Mouse (Mus musculus): Measurements from ENCODE around the gene Adat3. TPM values are rescaled to one million over a fixed set of nuclear protein-coding genes. Genes with fewer than 3 reads are reported as not detected.

The Adat3 gene
- total and polyA plus RNA-seq, 3 experiments = 1.6 to 19.4 TPM; not detected in 1

GRCm38 (mm10) chr10:80584045-80584488 is 18.6 kb upstream of the Adat3 start:
- peaks cover 83% of the 10 kb centered on the region for H3K36me3 ChIP-seq (replicated peaks)
- H3K4me1 ChIP-seq (ENCODE audit: insufficient read depth, low read depth, low read length) = peaks cover 87% of the 10 kb centered on the region
- TF ChIP-seq CTCF (IDR thresholded peaks at IDR 0.05; ENCODE audit: low read depth, low read length) = no peak
- TF ChIP-seq TAL1 (conservative IDR thresholded peaks at IDR 0.05; ENCODE audit: low read depth, low read length) = no peak
- no peak for TF ChIP-seq GATA2 (IDR thresholded peaks at IDR 0.05; ENCODE audit: borderline replicate concordance, low read depth, low read length)
- TF ChIP-seq POLR2AphosphoS5 (IDR thresholded peaks at IDR 0.05; ENCODE audit: insufficient replicate concordance, low read depth, low read length) = no peak
- no peak for TF ChIP-seq GATA1 (IDR thresholded peaks at IDR 0.05; ENCODE audit: borderline replicate concordance, low read length)
- DNase-seq (ENCODE audit: low spot score) (no peak), ATAC-seq (ENCODE audit: extremely low read depth, insufficient number of reproducible peaks, low FRiP score, poor library complexity, severe bottlenecking) (no peak)
- no peaks in the 10 kb centered on the region for H3K9me3 ChIP-seq (replicated peaks)
- H3K27me3 ChIP-seq (ENCODE audit: insufficient read depth, low read length) = no peaks in the 10 kb centered on the region
- H3K4me3 ChIP-seq (ENCODE audit: low read depth, low read length) = 0 out of 2 replicates have a peak overlapping the region, but pooled peaks have one; percentile 14

GRCm38 (mm10) chr10:80584642-80585552 is 17.8 kb upstream of the Adat3 start:
- Histone ChIP-seq H3K4me3 (ENCODE audit: low read depth, low read length) (no peak overlapping the region; the same call in 1 of the 2 replicates), H3K4me1 (ENCODE audit: insufficient read depth, low read depth, low read length) (peaks cover 85% of the 10 kb centered on the region), H3K36me3 (replicated peaks) (peaks cover 84% of the 10 kb centered on the region), H3K9me3 (replicated peaks) (no peaks in the 10 kb centered on the region), H3K27me3 (ENCODE audit: insufficient read depth, low read length) (no peaks in the 10 kb centered on the region)
- ATAC-seq (ENCODE audit: extremely low read depth, insufficient number of reproducible peaks, low FRiP score, poor library complexity, severe bottlenecking) (no peak), DNase-seq (ENCODE audit: low spot score) (no peak)
- TF ChIP-seq CTCF (IDR thresholded peaks at IDR 0.05; ENCODE audit: low read depth, low read length) (no peak), POLR2AphosphoS5 (IDR thresholded peaks at IDR 0.05; ENCODE audit: insufficient replicate concordance, low read depth, low read length) (no peak), GATA1 (IDR thresholded peaks at IDR 0.05; ENCODE audit: borderline replicate concordance, low read length) (no peak), GATA2 (IDR thresholded peaks at IDR 0.05; ENCODE audit: borderline replicate concordance, low read depth, low read length) (no peak), TAL1 (conservative IDR thresholded peaks at IDR 0.05; ENCODE audit: low read depth, low read length) (no peak)

GRCm38 (mm10) chr10:80585581-80585980 is 17.1 kb upstream of the Adat3 start:
- Histone ChIP-seq H3K27me3 (ENCODE audit: insufficient read depth, low read length) (no peaks in the 10 kb centered on the region), H3K4me3 (ENCODE audit: low read depth, low read length) (no peak overlapping the region; the same call in 1 of the 2 replicates), H3K36me3 (replicated peaks) (peaks cover 81% of the 10 kb centered on the region), H3K4me1 (ENCODE audit: insufficient read depth, low read depth, low read length) (peaks cover 84% of the 10 kb centered on the region), H3K9me3 (replicated peaks) (no peaks in the 10 kb centered on the region)
- ATAC-seq (ENCODE audit: extremely low read depth, insufficient number of reproducible peaks, low FRiP score, poor library complexity, severe bottlenecking) (no peak), DNase-seq (ENCODE audit: low spot score) (no peak)
- TF ChIP-seq POLR2AphosphoS5 (IDR thresholded peaks at IDR 0.05; ENCODE audit: insufficient replicate concordance, low read depth, low read length) (no peak), TAL1 (conservative IDR thresholded peaks at IDR 0.05; ENCODE audit: low read depth, low read length) (no peak), CTCF (IDR thresholded peaks at IDR 0.05; ENCODE audit: low read depth, low read length) (no peak), GATA1 (IDR thresholded peaks at IDR 0.05; ENCODE audit: borderline replicate concordance, low read length) (no peak), GATA2 (IDR thresholded peaks at IDR 0.05; ENCODE audit: borderline replicate concordance, low read depth, low read length) (no peak)

GRCm38 (mm10) chr10:80586407-80587304 is 16.0 kb upstream of the Adat3 start:
- TF ChIP-seq TAL1 (conservative IDR thresholded peaks at IDR 0.05; ENCODE audit: low read depth, low read length) = no peak
- no peak for TF ChIP-seq CTCF (IDR thresholded peaks at IDR 0.05; ENCODE audit: low read depth, low read length)
- no peak for TF ChIP-seq GATA1 (IDR thresholded peaks at IDR 0.05; ENCODE audit: borderline replicate concordance, low read length)
- TF ChIP-seq GATA2 (IDR thresholded peaks at IDR 0.05; ENCODE audit: borderline replicate concordance, low read depth, low read length) = no peak
- H3K9me3 ChIP-seq (replicated peaks) = no peaks in the 10 kb centered on the region
- ATAC-seq (ENCODE audit: extremely low read depth, insufficient number of reproducible peaks, low FRiP score, poor library complexity, severe bottlenecking) (no peak), DNase-seq (ENCODE audit: low spot score) (no peak)
- H3K4me3 ChIP-seq (ENCODE audit: low read depth, low read length) = no peak overlapping the region; the same call in 1 of the 2 replicates
- no peaks in the 10 kb centered on the region for H3K27me3 ChIP-seq (ENCODE audit: insufficient read depth, low read length)
- H3K36me3 ChIP-seq (replicated peaks) = peaks cover 71% of the 10 kb centered on the region
- peaks cover 81% of the 10 kb centered on the region for H3K4me1 ChIP-seq (ENCODE audit: insufficient read depth, low read depth, low read length)

GRCm38 (mm10) chr10:80587305-80587657 is 15.4 kb upstream of the Adat3 start:
- no peaks in the 10 kb centered on the region for H3K9me3 ChIP-seq (replicated peaks)
- no peak for ATAC-seq (ENCODE audit: extremely low read depth, insufficient number of reproducible peaks, low FRiP score, poor library complexity, severe bottlenecking)
- H3K36me3 ChIP-seq (replicated peaks) = peaks cover 64% of the 10 kb centered on the region
- DNase-seq (ENCODE audit: low spot score) = no peak
- H3K27me3 ChIP-seq (ENCODE audit: insufficient read depth, low read length) = no peaks in the 10 kb centered on the region
- H3K4me1 ChIP-seq (ENCODE audit: insufficient read depth, low read depth, low read length) = peaks cover 78% of the 10 kb centered on the region
- H3K4me3 ChIP-seq (ENCODE audit: low read depth, low read length) = peak overlapping the region; percentile 49; the same call in 1 of the 2 replicates
- TF ChIP-seq TAL1 (conservative IDR thresholded peaks at IDR 0.05; ENCODE audit: low read depth, low read length) (no peak), CTCF (IDR thresholded peaks at IDR 0.05; ENCODE audit: low read depth, low read length) (no peak), GATA2 (IDR thresholded peaks at IDR 0.05; ENCODE audit: borderline replicate concordance, low read depth, low read length) (no peak), POLR2AphosphoS5 (IDR thresholded peaks at IDR 0.05; ENCODE audit: insufficient replicate concordance, low read depth, low read length) (no peak), GATA1 (IDR thresholded peaks at IDR 0.05; ENCODE audit: borderline replicate concordance, low read length) (no peak)
